Mouse (Mus musculus): ENCODE measurements around the gene Acot2. TPM values are rescaled to one million over a fixed set of nuclear protein-coding genes. Genes with fewer than 3 reads are reported as not detected.

Gene Acot2
- polyA plus RNA-seq (2012) = not detected in 2 replicates

- TF ChIP-seq GATA1 (IDR thresholded peaks at IDR 0.05; ENCODE audit: low read length) = no peak
Observed at GRCm38 (mm10) chr12:83987583-83988441, at the start of gene Acot2. Acot2 (plus strand) TSS chr12:83987861.

- no peak for TF ChIP-seq GATA1 (IDR thresholded peaks at IDR 0.05; ENCODE audit: low read length)
Observed at GRCm38 (mm10) chr12:83939332-83939731, 48.3 kb upstream of the Acot2 start.

GRCm38 (mm10) chr12:83940031-83940430, 47.6 kb upstream of the Acot2 start:
- no peak for TF ChIP-seq GATA1 (IDR thresholded peaks at IDR 0.05; ENCODE audit: low read length)

GRCm38 (mm10) chr12:83941938-83942337, 45.7 kb upstream of the Acot2 start:
- peak; percentile 19 for TF ChIP-seq GATA1 (IDR thresholded peaks at IDR 0.05; ENCODE audit: low read length)

GRCm38 (mm10) chr12:83947260-83947811, 40.3 kb upstream of the Acot2 start:
- TF ChIP-seq GATA1 (IDR thresholded peaks at IDR 0.05; ENCODE audit: low read length) = no peak

GRCm38 (mm10) chr12:83949043-83949442, 38.6 kb upstream of the Acot2 start:
- TF ChIP-seq GATA1 (IDR thresholded peaks at IDR 0.05; ENCODE audit: low read length) = no peak

- TF ChIP-seq GATA1 (IDR thresholded peaks at IDR 0.05; ENCODE audit: low read length) = no peak
Observed at GRCm38 (mm10) chr12:83949776-83950492, 37.7 kb upstream of the Acot2 start.

- TF ChIP-seq GATA1 (IDR thresholded peaks at IDR 0.05; ENCODE audit: low read length) = no peak
Observed at GRCm38 (mm10) chr12:83950493-83950839, 37.2 kb upstream of the Acot2 start, which contains the start of gene Riox1. Riox1 (plus strand) TSS chr12:83950608.

GRCm38 (mm10) chr12:83950840-83951701, 36.6 kb upstream of the Acot2 start:
- TF ChIP-seq GATA1 (IDR thresholded peaks at IDR 0.05; ENCODE audit: low read length) = no peak

- TF ChIP-seq GATA1 (IDR thresholded peaks at IDR 0.05; ENCODE audit: low read length) = no peak
Observed at GRCm38 (mm10) chr12:83951711-83952575, 35.7 kb upstream of the Acot2 start.

GRCm38 (mm10) chr12:83958278-83958677, 29.4 kb upstream of the Acot2 start:
- no peak for TF ChIP-seq GATA1 (IDR thresholded peaks at IDR 0.05; ENCODE audit: low read length)

- no peak for TF ChIP-seq GATA1 (IDR thresholded peaks at IDR 0.05; ENCODE audit: low read length)
Observed at GRCm38 (mm10) chr12:83965235-83965634, 22.4 kb upstream of the Acot2 start.

GRCm38 (mm10) chr12:83972117-83972516, 15.5 kb upstream of the Acot2 start:
- no peak for TF ChIP-seq GATA1 (IDR thresholded peaks at IDR 0.05; ENCODE audit: low read length)

- TF ChIP-seq GATA1 (IDR thresholded peaks at IDR 0.05; ENCODE audit: low read length) = no peak
Observed at GRCm38 (mm10) chr12:83978862-83979261, 8.8 kb upstream of the Acot2 start.

Measured in G1E-ER4 (cell line).